Mouse (Mus musculus): ENCODE results near the gene Tril. TPM values are rescaled to one million over a fixed set of nuclear protein-coding genes. Genes with fewer than 3 reads are reported as not detected.

The Tril gene
- polyA plus RNA-seq, 1 experiment from 2014 or later, result 17.0 TPM

DNA sequence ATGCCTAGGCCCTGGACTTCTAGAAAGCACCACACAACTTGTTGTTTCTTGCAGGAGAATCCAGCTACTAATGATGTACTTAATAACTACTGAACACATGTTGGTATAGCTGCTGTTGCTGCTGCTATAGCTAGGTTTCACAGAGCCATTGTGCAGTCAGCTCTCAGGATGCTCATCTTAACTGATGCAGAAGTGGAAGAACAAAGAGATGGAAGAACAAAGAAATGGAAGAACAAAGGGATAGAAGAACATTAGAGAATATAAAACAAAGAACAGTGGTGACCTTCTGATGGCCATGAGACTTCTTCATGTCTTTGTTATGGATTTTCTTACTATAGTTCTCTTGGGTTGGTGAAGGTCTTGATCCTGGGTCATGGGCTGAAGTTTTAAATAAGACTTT lies 6.4 kb downstream of the Tril start:
- ATAC-seq (ENCODE audit: low FRiP score), result no peak
- Histone ChIP-seq H3K9me3 (ENCODE audit: control insufficient read depth, low read length) (no peaks in the 10 kb centered on the region), H3K4me3 (ENCODE audit: low read depth, low read length) (no peak overlapping the region), H3K4me2 (replicated peaks; ENCODE audit: low read depth, low read length) (no peak overlapping the region), H3K27me3 (ENCODE audit: control insufficient read depth, insufficient read depth, low read length) (peaks cover 20% of the 10 kb centered on the region), H3K36me3 (ENCODE audit: control insufficient read depth, insufficient read depth, low read length) (no peaks in the 10 kb centered on the region), H3K9ac (ENCODE audit: low read depth, low read length) (no peak overlapping the region), H3K4me1 (replicated peaks; ENCODE audit: control insufficient read depth, insufficient read depth, low read length) (peaks cover 13% of the 10 kb centered on the region), H3K27ac (ENCODE audit: low read depth, low read length) (no peak overlapping the region)
- DNase-seq (ENCODE audit: low spot score), result no peak

DNA sequence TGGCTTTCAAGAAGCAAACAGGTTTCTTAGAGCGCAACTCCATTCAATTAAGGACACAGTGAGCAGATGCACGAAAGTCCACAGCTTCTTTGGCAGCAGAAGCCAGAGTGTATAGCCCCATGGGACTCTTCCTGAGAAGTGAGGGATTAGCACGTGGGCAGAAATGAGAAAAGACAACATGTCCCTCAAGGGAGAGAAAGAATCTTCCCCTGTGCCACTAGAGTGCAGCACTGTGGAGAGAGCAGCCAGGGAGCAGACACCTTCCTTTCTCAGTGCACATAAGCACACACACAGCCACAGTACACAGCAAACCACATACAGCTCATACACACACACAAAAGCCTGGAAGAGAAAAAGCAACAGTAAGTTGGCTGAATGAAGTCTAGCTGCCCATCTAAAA lies 8.4 kb downstream of the Tril start:
- DNase-seq (ENCODE audit: low spot score), result no peak
- Histone ChIP-seq H3K9ac (ENCODE audit: low read depth, low read length) (no peak overlapping the region), H3K4me3 (ENCODE audit: low read depth, low read length) (no peak overlapping the region), H3K36me3 (ENCODE audit: control insufficient read depth, insufficient read depth, low read length) (no peaks in the 10 kb centered on the region), H3K4me2 (replicated peaks; ENCODE audit: low read depth, low read length) (no peak overlapping the region), H3K4me1 (replicated peaks; ENCODE audit: control insufficient read depth, insufficient read depth, low read length) (no peaks in the 10 kb centered on the region; the same call in 1 of the 2 replicates), H3K27me3 (ENCODE audit: control insufficient read depth, insufficient read depth, low read length) (0 out of 2 replicates have a peak, but pooled peaks cover 2% of the 10 kb centered on the region), H3K27ac (ENCODE audit: low read depth, low read length) (no peak overlapping the region), H3K9me3 (ENCODE audit: control insufficient read depth, low read length) (no peaks in the 10 kb centered on the region)
- no peak for ATAC-seq (ENCODE audit: low FRiP score)
- 63% methylated on average over 3 of the region's 3 CpGs for WGBS

DNA sequence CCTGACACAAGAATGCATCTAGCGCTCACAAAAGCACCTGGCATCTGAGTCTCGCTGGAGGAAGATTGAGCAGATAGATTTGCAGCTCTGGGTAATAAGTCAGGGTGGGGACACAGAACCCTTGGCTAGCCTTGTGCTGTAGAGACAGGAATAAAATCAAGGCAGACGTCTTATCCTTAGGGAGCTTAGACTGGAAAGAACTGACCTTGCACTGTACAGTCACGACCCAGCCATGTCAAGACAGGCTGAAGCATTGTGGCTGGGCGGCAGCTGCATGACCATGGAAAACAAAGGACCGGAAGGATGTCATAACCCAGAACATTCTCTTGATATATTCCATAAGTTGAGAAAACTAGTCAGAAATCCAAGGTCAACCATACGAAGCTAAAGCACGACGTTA lies 11.8 kb downstream of the Tril start:
- no peaks in the 10 kb centered on the region for H3K27me3 ChIP-seq (ENCODE audit: control insufficient read depth, insufficient read depth, low read length)
- 74% methylated on average over 9 of the region's 9 CpGs for whole genome bisulfite sequencing
- ATAC-seq (ENCODE audit: low FRiP score) (no peak), DNase-seq (ENCODE audit: low spot score) (no peak)
- H3K27ac ChIP-seq (ENCODE audit: low read depth, low read length), result no peak overlapping the region
- no peak overlapping the region for H3K4me3 ChIP-seq (ENCODE audit: low read depth, low read length)
- no peaks in the 10 kb centered on the region for H3K36me3 ChIP-seq (ENCODE audit: control insufficient read depth, insufficient read depth, low read length)
- H3K9ac ChIP-seq (ENCODE audit: low read depth, low read length), result no peak overlapping the region
- no peaks in the 10 kb centered on the region for H3K9me3 ChIP-seq (ENCODE audit: control insufficient read depth, low read length)
- no peak overlapping the region for H3K4me2 ChIP-seq (replicated peaks; ENCODE audit: low read depth, low read length)
- no peaks in the 10 kb centered on the region; the same call in 1 of the 2 replicates for H3K4me1 ChIP-seq (replicated peaks; ENCODE audit: control insufficient read depth, insufficient read depth, low read length)

DNA sequence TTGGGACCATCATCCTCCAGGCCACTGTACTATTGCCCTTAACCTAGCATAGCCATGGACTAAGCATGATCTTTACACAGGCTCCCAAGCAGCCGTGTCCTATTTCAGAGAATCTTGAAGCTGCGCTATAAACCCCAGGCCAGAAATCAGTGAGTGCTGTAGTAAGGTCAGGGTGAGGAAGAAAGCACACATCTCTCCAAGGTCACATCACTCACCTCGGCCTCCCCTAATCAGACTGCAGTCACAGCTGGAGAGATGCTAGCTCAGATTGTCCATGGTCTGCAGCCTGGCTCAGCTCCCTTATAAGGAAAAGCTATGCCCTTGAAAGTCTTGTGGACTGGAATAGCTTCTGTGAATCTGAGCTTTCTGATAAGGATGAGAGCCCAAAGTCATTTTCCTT lies 13.4 kb downstream of the Tril start:
- H3K27ac ChIP-seq (ENCODE audit: low read depth, low read length), result peak overlapping the region; percentile 58; the same call in 1 of the 2 replicates
- no peaks in the 10 kb centered on the region for H3K27me3 ChIP-seq (ENCODE audit: control insufficient read depth, insufficient read depth, low read length)
- no peaks in the 10 kb centered on the region for H3K9me3 ChIP-seq (ENCODE audit: control insufficient read depth, low read length)
- no peaks in the 10 kb centered on the region for H3K36me3 ChIP-seq (ENCODE audit: control insufficient read depth, insufficient read depth, low read length)
- ATAC-seq (ENCODE audit: low FRiP score), result no peak
- 64% methylated on average over 3 of the region's 3 CpGs for WGBS
- no peaks in the 10 kb centered on the region; the same call in 1 of the 2 replicates for H3K4me1 ChIP-seq (replicated peaks; ENCODE audit: control insufficient read depth, insufficient read depth, low read length)
- H3K4me3 ChIP-seq (ENCODE audit: low read depth, low read length), result no peak overlapping the region
- DNase-seq (ENCODE audit: low spot score), result no peak
- no peak overlapping the region for H3K4me2 ChIP-seq (replicated peaks; ENCODE audit: low read depth, low read length)
- H3K9ac ChIP-seq (ENCODE audit: low read depth, low read length), result no peak overlapping the region

DNA sequence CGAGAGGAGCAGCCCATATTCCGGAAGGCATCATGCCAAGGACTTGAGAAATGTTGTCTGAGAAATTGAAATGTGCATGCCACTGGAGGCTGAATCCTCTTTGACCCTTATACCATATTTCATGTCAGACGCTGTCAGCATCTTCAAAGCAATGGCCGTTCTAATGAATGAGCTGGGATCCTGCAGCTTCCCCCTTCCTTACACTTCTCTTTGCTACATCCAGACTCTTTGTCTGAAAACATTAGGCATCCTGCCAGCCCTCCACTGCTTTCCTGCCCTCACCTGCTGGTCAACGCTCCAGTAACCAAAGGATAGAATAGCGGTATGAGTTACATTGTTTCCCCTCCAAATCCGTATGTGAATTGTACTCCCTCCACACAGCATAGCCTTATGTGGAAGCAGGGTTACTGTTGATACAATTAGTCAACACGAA lies 14.0 kb downstream of the Tril start:
- WGBS, result 44% methylated on average over 8 of the region's 8 CpGs
- Histone ChIP-seq H3K4me2 (replicated peaks; ENCODE audit: low read depth, low read length) (no peak overlapping the region), H3K9me3 (ENCODE audit: control insufficient read depth, low read length) (no peaks in the 10 kb centered on the region), H3K4me1 (replicated peaks; ENCODE audit: control insufficient read depth, insufficient read depth, low read length) (no peaks in the 10 kb centered on the region; the same call in 1 of the 2 replicates), H3K4me3 (ENCODE audit: low read depth, low read length) (no peak overlapping the region), H3K27me3 (ENCODE audit: control insufficient read depth, insufficient read depth, low read length) (no peaks in the 10 kb centered on the region), H3K9ac (ENCODE audit: low read depth, low read length) (no peak overlapping the region), H3K27ac (ENCODE audit: low read depth, low read length) (peak overlapping the region; percentile 58; the same call in 1 of the 2 replicates), H3K36me3 (ENCODE audit: control insufficient read depth, insufficient read depth, low read length) (no peaks in the 10 kb centered on the region)
- DNase-seq (ENCODE audit: low spot score) (no peak), ATAC-seq (ENCODE audit: low FRiP score) (no peak)

GRCm38 (mm10) chr6:53806021-53806420 lies 14.6 kb downstream of the Tril start:
- WGBS, result 75% methylated on average over 5 of the region's 5 CpGs
- ATAC-seq (ENCODE audit: low FRiP score), result no peak
- no peak overlapping the region for H3K4me2 ChIP-seq (replicated peaks; ENCODE audit: low read depth, low read length)
- no peak overlapping the region for H3K27ac ChIP-seq (ENCODE audit: low read depth, low read length)
- DNase-seq (ENCODE audit: low spot score), result no peak
- no peak overlapping the region for H3K4me3 ChIP-seq (ENCODE audit: low read depth, low read length)
- H3K4me1 ChIP-seq (replicated peaks; ENCODE audit: control insufficient read depth, insufficient read depth, low read length), result no peaks in the 10 kb centered on the region; the same call in 1 of the 2 replicates
- no peaks in the 10 kb centered on the region for H3K9me3 ChIP-seq (ENCODE audit: control insufficient read depth, low read length)
- H3K9ac ChIP-seq (ENCODE audit: low read depth, low read length), result no peak overlapping the region
- no peaks in the 10 kb centered on the region for H3K36me3 ChIP-seq (ENCODE audit: control insufficient read depth, insufficient read depth, low read length)
- H3K27me3 ChIP-seq (ENCODE audit: control insufficient read depth, insufficient read depth, low read length), result no peaks in the 10 kb centered on the region

- no peak overlapping the region for H3K27ac ChIP-seq (ENCODE audit: low read depth, low read length)
- no peak overlapping the region for H3K4me2 ChIP-seq (replicated peaks; ENCODE audit: low read depth, low read length)
- no peak overlapping the region for H3K4me3 ChIP-seq (ENCODE audit: low read depth, low read length)
- H3K36me3 ChIP-seq (ENCODE audit: control insufficient read depth, insufficient read depth, low read length), result no peaks in the 10 kb centered on the region
- ATAC-seq (ENCODE audit: low FRiP score) (no peak), DNase-seq (ENCODE audit: low spot score) (no peak)
- no peaks in the 10 kb centered on the region; the same call in 1 of the 2 replicates for H3K4me1 ChIP-seq (replicated peaks; ENCODE audit: control insufficient read depth, insufficient read depth, low read length)
- H3K9me3 ChIP-seq (ENCODE audit: control insufficient read depth, low read length), result no peaks in the 10 kb centered on the region
- no peak overlapping the region for H3K9ac ChIP-seq (ENCODE audit: low read depth, low read length)
- no peaks in the 10 kb centered on the region for H3K27me3 ChIP-seq (ENCODE audit: control insufficient read depth, insufficient read depth, low read length)
- 79% methylated on average over 6 of the region's 6 CpGs for WGBS
Measured at GRCm38 (mm10) chr6:53804145-53804544, 16.5 kb downstream of the Tril start.

GRCm38 (mm10) chr6:53803551-53803950 lies 17.1 kb downstream of the Tril start:
- no peaks in the 10 kb centered on the region for H3K27me3 ChIP-seq (ENCODE audit: control insufficient read depth, insufficient read depth, low read length)
- no peak for ATAC-seq (ENCODE audit: low FRiP score)
- no peak overlapping the region for H3K27ac ChIP-seq (ENCODE audit: low read depth, low read length)
- H3K36me3 ChIP-seq (ENCODE audit: control insufficient read depth, insufficient read depth, low read length), result no peaks in the 10 kb centered on the region
- WGBS, result 91% methylated on average over 4 of the region's 4 CpGs
- H3K4me3 ChIP-seq (ENCODE audit: low read depth, low read length), result no peak overlapping the region
- no peak overlapping the region for H3K4me2 ChIP-seq (replicated peaks; ENCODE audit: low read depth, low read length)
- no peak for DNase-seq (ENCODE audit: low spot score)
- no peaks in the 10 kb centered on the region for H3K9me3 ChIP-seq (ENCODE audit: control insufficient read depth, low read length)
- H3K9ac ChIP-seq (ENCODE audit: low read depth, low read length), result no peak overlapping the region
- no peaks in the 10 kb centered on the region; the same call in 1 of the 2 replicates for H3K4me1 ChIP-seq (replicated peaks; ENCODE audit: control insufficient read depth, insufficient read depth, low read length)

DNA sequence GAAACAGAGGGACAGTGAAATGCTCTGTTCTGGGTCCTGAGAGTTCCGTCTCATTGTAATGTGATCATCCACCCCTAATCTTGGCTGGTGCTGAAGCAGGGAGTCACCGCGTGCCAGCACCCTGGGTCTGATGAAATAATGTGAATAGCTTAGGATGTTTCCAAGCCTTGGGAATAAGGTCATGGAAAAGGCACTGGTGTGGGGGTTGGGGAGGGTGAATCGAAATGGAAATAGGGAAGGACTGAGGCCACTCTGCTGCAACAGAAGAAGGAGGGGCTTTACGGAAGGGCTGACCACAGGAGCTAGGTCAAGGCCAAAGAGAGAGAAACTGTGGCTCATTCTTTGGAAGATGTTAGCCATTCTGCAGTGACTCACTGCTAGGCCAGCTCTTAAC lies 18.7 kb downstream of the Tril start:
- no peak overlapping the region for H3K9ac ChIP-seq (ENCODE audit: low read depth, low read length)

More for the DNA sequence above, 18.7 kb downstream of the Tril start:
- no peak for DNase-seq (ENCODE audit: low spot score)
- Histone ChIP-seq H3K27me3 (ENCODE audit: control insufficient read depth, insufficient read depth, low read length) (no peaks in the 10 kb centered on the region), H3K36me3 (ENCODE audit: control insufficient read depth, insufficient read depth, low read length) (no peaks in the 10 kb centered on the region), H3K27ac (ENCODE audit: low read depth, low read length) (no peak overlapping the region), H3K4me2 (replicated peaks; ENCODE audit: low read depth, low read length) (no peak overlapping the region), H3K9me3 (ENCODE audit: control insufficient read depth, low read length) (no peaks in the 10 kb centered on the region), H3K4me3 (ENCODE audit: low read depth, low read length) (no peak overlapping the region), H3K4me1 (replicated peaks; ENCODE audit: control insufficient read depth, insufficient read depth, low read length) (no peaks in the 10 kb centered on the region)
- no peak for ATAC-seq (ENCODE audit: low FRiP score)
- 68% methylated on average over 5 of the region's 5 CpGs for WGBS
